Mouse (Mus musculus): ENCODE data around the gene Wdfy4.

- no peak for TF ChIP-seq JUND (IDR thresholded peaks at IDR 0.05; ENCODE audit: low read depth, low read length)
- no peak for TF ChIP-seq MAX (IDR thresholded peaks at IDR 0.05; ENCODE audit: low read length)
Observed at GRCm38 (mm10) chr14:32994954-32995636, 190.2 kb downstream of the Wdfy4 start.
